Mouse (Mus musculus): ENCODE measurements at regions not wholly inside any gene's neighbourhood (a gene's known extent, or its start where the extent isn't known, plus 50 kb on each side); places are given as distances from the start of the nearest gene placed in this dataset.
A peak's percentile ranks its signal among the peaks of the same experiment; 100 is the strongest.

DNA sequence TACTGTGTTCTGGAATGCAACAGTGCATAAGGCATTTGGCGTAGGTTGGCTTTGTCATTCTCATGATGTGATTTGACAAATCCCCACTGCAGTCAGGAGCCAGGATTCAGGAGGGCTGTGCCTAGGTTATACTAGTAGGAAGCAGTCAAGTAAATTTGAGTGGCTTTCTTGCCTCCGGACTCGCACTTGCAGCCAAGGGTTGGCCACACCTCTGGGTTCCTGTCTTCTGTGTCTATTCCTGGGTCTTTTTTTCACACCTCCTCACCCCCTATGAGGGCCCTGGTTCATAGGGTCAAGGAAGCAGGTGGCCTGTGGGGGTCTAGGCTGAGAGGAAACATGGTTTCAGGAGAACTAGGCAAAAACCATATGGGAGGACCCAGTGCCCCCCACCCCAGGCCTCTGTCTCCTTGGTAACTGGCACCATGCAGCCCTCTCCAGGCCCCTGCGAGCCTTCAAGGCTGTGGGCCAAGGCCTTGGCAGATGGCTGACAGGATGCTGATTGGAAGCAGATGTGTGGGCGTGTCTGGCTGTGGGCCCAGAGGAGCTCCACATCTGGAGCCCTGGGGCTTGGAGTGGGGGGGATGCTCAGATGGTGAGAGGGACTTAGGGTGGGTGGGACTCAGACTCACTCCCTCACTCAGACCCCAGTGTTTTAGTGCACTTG, 195.7 kb downstream of the Rgs3 start:
- no peak for DNase-seq (ENCODE audit: low spot score)

DNA sequence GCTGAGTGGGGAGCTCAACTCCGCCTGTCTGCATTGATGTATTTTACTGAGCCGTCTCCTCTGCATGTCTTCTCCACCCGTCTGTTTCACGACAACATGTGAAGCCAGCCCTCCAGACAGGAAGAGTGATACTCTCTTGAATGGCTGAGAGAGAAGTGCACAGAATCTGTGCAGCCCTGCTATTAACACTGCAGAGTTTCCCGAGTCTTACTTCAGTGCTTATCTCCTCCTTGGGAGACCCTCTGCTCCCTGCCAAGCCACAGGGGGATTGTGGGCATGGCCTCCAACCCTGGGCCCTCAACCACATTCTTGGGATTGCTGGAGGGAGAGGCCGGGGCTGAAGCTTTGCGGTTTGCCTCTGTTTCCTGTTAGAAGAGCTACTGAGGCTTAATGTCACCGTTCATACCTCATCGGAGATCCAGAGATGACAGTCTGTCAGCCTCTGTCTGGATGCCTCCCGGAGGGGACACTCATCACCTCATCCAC, 197.1 kb downstream of the Rgs3 start:
- DNase-seq (ENCODE audit: low spot score), result no peak

- DNase-seq (ENCODE audit: low spot score), result no peak
These were observed 201.3 kb downstream of the Rgs3 start for GRCm38 (mm10) chr4:62760748-62761604.

- DNase-seq (ENCODE audit: low spot score), result no peak
These were observed 202.0 kb downstream of the Rgs3 start for GRCm38 (mm10) chr4:62761672-62762071.

- DNase-seq (ENCODE audit: low spot score), result peak; percentile 58
These were observed 201.4 kb upstream of the Zfp618 start for GRCm38 (mm10) chr4:62763990-62764389.

DNA sequence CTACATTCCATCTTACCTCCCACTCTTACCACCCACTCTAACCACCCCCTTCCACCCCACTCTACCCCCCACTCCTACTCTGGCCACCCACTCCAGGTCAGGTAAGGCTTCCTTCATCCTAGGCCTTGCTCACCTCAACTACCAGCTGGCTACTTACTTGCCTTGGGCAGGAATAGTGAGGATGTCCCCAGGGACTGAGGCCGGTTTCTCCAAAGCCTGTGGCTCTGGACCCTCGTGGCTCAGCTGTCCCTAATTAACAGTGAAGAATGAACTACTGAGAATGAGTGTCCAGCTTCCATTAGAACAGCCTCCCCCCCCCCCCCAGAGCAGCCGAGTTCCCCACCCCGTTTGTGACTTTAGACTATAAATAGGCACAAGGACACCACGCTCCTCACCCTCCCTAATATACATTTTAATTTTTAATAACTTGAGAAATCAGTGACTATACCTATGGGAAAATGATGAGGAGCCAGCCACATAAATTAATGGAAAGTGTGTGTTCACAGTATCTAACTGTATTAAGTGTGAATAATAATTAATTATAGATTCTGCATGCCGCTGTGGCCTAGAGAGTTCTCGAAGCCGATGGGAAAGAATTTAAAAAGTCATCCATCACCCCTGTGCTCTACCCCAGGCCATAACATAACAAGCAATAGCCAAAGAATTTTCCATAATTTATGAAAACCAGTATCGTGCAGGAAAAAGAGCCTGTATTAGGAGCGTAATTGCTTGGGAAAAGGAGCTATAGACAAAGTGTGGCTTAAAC, 195.7 kb upstream of the Zfp618 start:
- DNase-seq (ENCODE audit: low spot score), result no peak

DNA sequence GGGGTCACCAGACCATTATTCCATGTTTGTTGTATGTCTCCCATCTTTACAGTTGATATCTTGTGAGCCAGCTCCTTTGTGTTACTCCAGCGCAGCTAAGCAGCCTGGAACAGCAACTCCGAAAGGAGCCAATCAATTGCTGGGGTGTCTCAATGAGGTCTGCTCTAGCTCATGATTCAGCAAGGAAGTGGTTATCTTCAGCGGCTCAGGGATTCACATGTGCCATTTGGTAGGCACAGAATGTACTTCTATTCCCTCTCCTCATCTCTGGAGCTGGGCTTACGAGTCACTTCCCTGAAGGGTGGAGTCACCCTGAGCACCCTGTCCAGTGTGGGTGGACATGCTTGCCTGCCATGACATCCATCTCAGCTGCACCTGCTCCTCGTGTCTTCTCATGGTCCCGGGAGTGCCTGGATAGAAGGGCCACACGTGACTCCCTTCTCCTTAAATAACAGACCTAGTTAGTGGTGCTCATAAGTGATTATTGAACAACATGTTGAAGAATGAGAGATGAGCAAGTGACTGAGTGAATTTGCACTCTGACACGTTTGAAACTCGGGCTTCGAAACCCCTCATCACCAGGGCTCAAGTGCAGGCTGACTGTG, 190.3 kb upstream of the Zfp618 start:
- DNase-seq (ENCODE audit: low spot score), result no peak

- no peak for DNase-seq (ENCODE audit: low spot score)
These were observed 188.5 kb upstream of the Zfp618 start for GRCm38 (mm10) chr4:62776881-62777280.

DNA sequence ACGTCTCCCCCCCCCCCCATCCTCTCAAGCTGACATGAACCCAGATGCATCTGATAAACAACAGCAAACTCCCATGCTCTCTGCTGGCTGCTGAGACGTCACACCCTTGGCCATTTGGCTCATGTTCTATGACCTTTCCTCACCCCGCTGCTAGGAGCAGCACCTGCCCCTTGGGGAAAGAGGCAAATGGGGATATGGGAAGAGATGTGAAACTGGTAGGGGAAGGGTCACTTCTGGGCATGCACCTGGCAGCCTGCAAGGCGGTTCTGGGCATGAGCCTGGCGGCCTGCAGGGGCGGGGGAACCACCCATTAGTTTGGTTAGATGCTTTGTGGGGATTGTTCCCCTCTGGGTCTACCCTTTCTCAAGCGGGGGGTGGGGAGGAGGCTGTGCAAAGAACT, 187.9 kb upstream of the Zfp618 start:
- DNase-seq (ENCODE audit: low spot score), result no peak

DNA sequence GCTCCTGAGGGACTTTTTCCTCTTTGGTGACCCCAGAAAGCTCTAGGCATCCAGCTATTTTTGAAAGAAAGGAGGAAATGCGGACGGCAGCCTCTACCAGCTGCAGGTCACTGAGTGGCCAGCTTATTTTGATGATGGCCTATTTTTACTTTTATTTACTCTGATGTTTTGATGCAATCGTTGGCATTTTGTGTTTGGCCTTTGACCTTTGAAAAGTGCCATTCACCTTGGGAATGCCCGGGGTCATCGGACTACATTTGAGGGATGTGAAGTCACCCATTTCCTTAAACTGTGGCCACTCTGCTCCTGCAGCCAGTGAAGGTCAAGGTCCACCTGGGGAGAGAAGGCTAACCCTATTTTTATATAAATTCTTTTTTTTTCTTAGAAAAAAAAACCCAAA, 186.8 kb upstream of the Zfp618 start:
- DNase-seq (ENCODE audit: low spot score), result no peak

GRCm38 (mm10) chr4:62780409-62780808, 185.0 kb upstream of the Zfp618 start:
- peak; percentile 65 for DNase-seq (ENCODE audit: low spot score)

- DNase-seq (ENCODE audit: low spot score), result no peak
These were observed 184.5 kb upstream of the Zfp618 start for GRCm38 (mm10) chr4:62780837-62781236.

DNA sequence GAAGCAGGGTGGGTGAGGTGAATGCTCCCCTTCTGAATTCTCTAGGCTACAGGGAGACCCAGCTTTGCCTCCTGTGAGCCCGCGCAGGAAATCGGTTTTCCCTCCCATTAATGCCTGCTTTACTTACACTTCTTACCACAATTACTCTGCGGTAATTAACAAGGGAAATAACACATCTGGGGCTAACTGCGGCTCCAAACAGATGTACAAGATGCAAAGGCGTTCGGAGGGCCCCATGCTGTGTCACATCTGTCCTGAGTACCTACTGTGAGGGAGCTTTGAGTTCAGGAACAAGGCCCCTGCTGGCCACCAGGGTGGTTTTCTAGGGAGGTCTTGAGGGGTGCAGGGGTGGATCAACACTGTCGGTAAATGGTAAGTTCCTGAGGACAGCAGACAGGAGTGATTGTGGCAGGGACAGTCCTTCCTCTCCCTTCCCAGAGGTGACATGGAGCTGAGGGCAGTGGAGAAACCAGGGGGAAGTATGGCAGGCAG, 184.0 kb upstream of the Zfp618 start:
- no peak for DNase-seq (ENCODE audit: low spot score)

DNA sequence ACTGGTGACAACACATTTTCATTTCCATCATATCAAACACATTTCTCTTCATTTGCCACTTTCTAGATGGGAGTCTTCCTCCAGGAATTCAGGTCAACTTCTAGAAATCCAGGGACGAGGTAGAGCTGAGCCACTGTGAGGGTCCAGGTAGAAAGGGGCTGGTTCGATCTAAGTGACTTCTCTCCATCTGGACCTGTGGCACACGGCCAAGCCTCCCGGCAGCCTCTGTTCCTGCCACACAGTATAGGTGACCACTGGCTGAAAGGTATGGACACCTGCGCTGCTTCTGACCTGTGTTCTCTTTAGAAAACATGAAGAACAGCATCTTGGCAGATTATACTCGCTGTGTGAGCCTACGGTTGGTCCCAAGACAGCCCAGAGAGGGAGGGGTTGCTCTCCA, 179.7 kb upstream of the Zfp618 start:
- no peak for DNase-seq (ENCODE audit: low spot score)

DNA sequence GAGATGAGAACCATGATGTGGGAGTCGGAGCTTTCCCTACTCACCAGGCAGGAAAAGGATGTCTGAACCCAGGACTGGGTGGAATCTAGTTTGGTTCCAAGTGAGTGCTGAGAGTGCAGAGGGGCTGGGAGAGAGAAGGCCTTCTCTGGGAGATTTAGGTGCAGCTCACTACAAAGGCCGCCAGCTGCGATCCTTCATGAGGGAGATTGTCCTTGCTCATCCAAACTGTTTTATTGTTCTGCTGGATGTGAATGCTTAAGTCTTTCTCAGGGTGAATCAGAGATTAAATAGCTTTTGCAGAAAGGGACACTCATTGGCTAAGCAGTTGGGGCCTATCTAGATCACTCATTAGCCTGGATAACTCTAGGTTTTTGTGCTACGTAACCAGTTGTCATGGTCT, 175.7 kb upstream of the Zfp618 start:
- no peak for DNase-seq (ENCODE audit: low spot score)

DNA sequence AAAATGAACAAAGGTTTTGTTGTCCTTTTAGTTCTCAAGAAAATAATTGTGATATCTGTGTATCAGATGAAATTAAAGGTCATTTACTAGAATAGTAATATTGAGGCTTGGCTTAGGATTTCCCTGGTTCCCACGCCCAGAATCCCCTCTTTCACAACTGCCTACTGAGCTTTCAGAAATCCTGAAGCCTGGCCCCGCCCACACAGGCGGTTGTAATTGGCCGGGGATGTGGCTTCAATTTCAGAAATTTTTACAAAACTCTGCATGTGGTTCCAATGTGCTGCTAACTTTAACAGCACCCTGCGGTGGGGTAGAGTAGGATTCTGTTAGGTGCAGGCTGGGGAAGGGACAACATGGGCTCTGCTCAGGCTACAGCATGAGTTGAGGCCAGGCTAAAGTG, 171.8 kb upstream of the Zfp618 start:
- DNase-seq (ENCODE audit: low spot score), result no peak

- DNase-seq (ENCODE audit: low spot score), result no peak
These were observed 169.8 kb upstream of the Zfp618 start for GRCm38 (mm10) chr4:62795538-62795937.

DNA sequence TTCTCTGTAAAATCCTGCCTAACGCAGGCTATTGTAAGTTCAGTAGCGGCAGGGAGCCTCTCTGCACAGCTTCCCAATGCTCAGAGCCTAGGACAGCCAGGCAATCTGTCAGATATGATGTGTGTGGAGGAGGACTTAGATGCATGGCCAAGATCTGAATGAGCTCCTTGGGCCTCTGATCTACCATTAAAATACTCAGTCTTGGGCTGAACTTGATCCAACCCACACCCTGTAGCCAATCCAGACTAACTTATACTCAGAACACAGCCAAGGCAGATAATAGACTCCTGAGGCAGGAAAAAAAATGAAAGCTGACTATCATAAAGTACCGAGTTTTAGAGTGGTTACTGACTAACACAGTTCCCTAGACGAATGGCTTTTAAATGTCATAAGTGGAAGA, 165.4 kb upstream of the Zfp618 start:
- no peak for DNase-seq (ENCODE audit: low spot score)

DNA sequence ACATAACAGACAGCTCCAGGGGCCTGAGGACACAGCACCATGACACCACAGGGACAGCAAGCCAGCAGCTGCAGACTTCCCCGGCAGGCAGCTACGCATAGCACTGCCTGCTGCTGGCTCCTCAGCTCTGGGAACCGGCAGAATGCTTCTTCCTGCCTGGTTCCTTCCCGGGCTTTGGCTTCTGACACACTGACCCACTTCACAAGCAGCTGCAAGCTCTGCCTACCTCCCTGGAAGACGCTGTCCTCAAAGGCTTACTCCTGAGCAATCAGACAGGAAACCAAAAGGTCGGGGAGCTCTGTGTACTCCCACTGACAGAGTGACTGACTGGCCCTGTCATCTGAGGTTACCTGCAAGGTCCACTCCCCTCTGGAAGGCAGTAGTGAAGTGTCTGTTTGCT, 159.5 kb upstream of the Zfp618 start:
- no peak for DNase-seq (ENCODE audit: low spot score)

GRCm38 (mm10) chr4:62806786-62807185, 158.6 kb upstream of the Zfp618 start:
- DNase-seq (ENCODE audit: low spot score), result no peak

DNA sequence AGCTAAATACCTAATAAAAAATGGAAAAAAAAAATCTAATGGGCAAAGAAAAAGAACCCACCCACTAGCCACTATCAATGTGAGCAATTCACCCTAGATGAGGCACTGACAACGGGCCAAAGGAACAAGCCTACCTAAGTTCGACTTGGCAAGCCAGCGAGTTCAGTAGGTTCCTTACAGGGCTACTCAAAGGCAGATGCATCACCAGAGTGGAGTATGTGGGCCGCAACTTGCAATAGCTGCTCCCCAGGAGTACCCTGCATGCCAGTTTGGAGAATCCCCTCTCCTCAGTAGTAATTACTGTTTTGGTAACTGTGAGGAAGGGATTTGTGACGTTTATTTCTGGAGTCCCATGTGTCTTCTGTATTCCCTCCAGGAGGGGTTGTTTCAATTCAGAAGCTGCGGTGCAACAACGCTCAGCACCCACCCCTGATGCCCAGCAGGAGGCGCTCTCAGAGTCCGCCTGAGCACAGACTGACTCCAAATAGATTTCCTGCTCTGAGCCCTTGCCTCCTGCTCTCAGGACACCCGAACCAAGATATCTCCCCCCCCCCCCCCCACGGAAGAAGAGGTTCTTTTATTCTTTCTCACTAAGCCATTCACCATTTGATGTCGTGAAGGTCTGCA, 157.3 kb upstream of the Zfp618 start:
- no peak for DNase-seq (ENCODE audit: low spot score)
